Mouse (Mus musculus) layer of hippocampus, postnatal 14 days (tissue): ENCODE results near the gene Gdf3. TPM values are rescaled to one million over a fixed set of nuclear protein-coding genes. Genes with fewer than 3 reads are reported as not detected.
"Not testable (repeated sequence)": the region's sequence is repeated elsewhere in the genome, so short reads cannot be mapped to it uniquely, and the experiment has no call there.

ENCODE experiments used
- DNase-seq, 2 experiments: peaks; one replicate each; pipeline ENCODE4 v3.0.0; 2021 to 2022; ENCODE audit warnings: low spot score in 2 of 2, mixed read lengths in 1 of 2
- total RNA-seq, 2 experiments: library from RNA; stranded (reverse); gene quantifications; 2 replicates each; pipeline ENCODE4 v1.2.3; 2021

Gene Gdf3
- total RNA-seq, 2 experiments from 2014 or later, result not detected

DNA sequence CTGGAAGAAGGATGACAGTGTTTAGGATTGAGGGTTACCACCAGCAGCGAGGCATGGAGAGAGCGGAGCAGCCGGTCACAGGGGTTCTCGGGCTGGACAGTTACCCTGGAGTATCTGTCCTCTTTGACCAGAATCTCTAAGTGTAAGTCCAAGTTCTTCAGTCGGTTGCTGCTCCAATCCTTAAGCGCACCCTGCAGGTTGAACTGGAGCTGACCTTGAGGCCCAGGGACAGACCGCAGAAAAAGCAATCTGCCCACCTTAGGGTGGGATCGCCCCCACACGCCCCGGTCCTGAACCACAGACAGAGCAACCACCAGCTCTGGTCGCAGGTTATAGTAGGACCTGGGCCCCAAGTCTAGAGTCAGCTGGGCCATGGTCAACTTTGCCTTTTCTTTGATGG is 3.2 kb downstream of the Gdf3 start:
- no peak for DNase-seq

DNA sequence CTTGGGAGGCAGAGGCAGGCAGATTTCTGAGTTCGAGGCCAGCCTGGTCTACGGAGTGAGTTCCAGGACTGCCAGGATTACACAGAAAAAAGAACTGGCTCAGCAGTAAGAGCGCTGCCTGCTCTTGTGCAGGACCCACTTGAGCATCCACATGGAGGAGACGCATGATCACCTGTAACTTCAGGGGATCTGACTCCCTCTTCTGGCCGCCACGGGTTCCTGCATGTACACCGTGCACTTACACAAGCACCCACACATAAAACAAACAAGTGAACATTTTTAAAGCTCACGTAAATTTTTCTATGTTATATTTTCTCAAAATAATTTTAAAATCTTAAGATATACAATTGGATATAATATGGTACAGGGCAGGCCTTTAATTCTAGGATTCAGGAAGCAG is 4.4 kb downstream of the Gdf3 start:
- DNase-seq, result no peak

- no peak for DNase-seq
Measured at GRCm38 (mm10) chr6:122604260-122604659, 5.6 kb downstream of the Gdf3 start.

DNA sequence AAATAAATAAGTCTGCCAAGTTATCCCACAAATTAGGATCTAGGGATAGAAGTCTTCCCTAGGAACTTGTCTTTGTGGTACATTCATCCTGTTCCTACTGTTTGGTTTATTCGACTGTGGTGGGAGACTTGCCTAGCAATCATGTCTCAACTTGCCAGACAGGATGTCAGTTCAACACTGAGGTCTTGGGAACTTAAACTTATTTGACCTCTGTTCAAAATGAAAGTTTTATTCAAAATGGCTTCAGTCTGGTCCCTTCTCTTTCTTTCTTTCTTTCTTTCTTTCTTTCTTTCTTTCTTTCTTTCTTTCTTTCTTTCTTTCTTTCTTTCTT is 6.9 kb downstream of the Gdf3 start:
- DNase-seq, result no peak

GRCm38 (mm10) chr6:122602242-122602991 is 7.5 kb downstream of the Gdf3 start, which contains the start of gene Apobec1:
Gene Apobec1, minus strand, starts transcription at chr6:122602444.
- peak; percentile 29 to 53 for DNase-seq

DNA sequence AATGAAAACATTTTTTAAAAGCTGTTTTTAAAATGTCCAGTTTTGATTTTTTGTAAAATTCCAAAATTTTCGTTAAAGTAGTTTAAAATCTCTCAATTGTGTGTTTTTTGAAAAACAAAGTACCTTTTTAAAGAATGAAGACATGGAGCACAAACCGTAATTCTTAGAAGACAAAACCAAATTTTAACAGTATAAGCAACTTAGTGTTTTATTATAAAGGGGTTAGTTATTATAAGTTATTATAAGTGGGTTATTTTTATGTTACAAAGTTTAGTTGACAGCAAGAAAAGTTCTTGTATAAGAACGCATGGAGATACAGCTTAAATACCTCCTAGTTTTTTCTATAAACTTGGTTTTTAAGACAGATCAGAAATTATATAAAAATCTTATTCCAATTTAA is 8.3 kb downstream of the Gdf3 start:
- no peak for DNase-seq

GRCm38 (mm10) chr6:122601031-122601430 is 8.9 kb downstream of the Gdf3 start:
- DNase-seq, result no peak

GRCm38 (mm10) chr6:122600066-122600646 is 9.7 kb downstream of the Gdf3 start:
- DNase-seq, result no peak

DNA sequence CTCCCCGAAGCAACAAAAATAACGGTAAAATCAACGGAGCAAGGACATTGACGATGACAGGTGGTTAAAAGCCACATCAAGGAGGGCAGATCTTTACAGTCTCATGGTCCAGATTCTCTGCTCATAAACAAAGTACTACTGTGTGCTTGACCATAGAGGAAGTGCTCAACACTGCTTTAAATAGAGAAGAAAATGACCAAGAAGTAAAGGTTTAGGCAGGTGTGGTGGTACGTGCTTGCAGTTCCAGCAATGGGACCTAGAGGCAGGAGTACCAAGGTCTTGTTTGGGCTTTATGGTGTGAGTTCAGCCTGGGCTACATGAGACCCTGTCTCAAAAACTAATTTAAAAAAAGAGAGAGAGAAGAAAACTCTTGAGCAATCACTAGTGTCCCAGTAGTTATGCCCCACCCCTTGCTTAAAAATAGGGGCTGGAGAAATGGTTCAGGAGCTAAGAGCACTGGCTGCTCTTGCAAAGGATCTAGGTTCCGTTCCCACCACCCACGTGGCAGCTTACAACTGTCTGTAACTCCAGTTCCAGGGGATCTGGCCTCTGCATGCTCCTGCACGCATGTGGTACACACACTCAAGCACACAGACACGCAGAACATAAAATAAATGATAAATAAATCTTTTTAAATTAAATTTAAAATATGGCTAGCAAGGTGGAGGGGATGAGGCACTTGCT is 10.7 kb downstream of the Gdf3 start:
- DNase-seq, result no peak

GRCm38 (mm10) chr6:122598436-122598835 is 11.5 kb downstream of the Gdf3 start:
- no peak for DNase-seq

DNA sequence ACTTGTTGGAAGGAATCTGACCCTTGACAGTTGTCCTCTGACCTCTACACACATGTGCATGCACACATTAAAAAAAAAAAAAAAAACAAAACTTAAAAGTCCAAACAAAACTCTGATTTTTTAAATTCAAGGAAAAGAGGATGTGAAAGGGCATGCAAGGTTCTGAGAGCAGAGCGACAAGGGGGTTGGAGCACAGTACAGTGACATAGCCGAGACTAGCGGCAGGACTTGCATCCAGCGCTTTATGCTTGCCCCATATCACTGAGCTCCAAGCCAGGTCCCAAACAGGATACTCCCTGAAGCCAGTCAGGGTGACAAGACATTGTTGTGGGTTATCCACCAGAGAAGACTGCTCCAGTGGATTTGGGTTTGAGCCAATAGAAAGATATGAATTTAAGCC is 11.9 kb downstream of the Gdf3 start:
- DNase-seq, result no peak

- no peak for DNase-seq
Measured at GRCm38 (mm10) chr6:122596608-122597007, 13.3 kb downstream of the Gdf3 start.

DNA sequence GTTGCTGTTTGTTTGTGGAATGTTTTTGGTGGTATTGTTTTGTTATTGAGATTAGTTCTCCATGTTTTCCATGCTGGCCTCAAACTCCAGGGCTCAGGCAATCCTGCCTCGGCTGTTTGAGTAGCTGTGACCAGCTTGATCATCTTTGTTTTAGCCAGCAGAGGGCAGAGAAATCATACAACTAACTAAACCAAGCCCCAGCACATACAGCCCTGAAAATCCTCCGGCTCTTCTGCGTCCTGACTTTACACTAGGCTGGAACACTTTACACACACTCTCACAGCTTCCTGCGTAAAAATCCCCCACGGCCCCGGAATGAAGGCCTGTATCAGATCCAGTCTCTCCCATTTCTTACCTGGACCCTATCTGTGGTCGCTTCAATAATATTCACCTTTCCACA is 14.2 kb downstream of the Gdf3 start:
- peak in 1 of 2 experiments; percentile 35 for DNase-seq

DNA sequence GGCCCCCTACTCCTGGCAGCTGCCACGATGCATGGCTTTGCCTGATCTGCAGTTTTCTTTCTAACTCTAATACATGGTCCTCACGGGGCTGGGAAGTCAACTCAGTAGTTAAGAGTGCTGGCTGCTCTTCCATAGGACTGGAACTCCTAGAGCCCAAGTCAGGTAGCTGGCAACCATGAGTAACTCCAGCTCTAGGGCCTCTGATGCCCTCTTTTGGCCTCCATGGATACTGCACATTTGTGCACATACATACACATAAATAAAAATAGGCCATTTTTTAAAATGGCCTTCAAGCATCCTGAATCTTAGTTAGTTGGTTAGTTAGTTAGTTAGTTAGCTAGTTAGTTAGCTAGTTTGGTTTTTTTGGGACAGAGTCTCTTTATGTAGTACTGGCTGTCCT is 17.0 kb downstream of the Gdf3 start:
- DNase-seq, result no peak

DNA sequence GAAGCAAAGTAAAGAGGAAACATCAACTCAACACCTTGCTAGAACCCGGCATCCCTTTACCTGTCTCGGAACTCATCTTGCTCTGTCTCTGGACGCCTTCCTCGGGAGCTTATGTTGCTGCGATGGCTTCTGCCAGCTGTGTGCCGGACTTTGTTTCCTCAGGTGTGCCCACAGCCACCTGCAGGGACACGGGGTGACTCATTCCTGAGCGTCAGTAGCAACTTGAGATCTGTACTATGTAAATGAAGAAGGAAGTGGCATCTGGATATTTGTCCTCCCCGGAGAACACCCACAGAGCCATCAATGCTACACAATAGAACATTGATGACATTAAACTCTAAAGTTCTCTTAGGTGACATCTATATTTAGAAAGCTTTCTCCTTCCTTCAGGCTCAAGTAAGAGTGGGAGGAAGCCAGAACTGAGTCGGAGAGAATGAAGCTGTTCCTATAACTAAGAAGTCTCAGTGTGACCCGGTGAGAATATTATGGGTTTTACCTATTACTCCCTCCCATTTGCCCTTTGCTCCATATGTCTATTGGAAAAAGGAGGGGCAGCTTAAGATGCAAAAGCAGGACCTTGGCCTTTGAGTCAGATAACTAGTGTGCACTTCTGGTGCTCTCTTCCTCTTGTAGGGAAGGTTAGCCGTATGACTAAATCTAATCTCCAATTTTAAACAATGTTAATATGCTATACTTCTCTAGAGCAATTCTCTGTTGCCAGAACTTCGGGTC is 18.7 kb downstream of the Gdf3 start:
- DNase-seq, result no peak

GRCm38 (mm10) chr6:122579086-122579485 is 30.8 kb downstream of the Gdf3 start:
- DNase-seq, result no peak

GRCm38 (mm10) chr6:122577030-122577429 is 32.9 kb downstream of the Gdf3 start:
- no peak for DNase-seq

DNA sequence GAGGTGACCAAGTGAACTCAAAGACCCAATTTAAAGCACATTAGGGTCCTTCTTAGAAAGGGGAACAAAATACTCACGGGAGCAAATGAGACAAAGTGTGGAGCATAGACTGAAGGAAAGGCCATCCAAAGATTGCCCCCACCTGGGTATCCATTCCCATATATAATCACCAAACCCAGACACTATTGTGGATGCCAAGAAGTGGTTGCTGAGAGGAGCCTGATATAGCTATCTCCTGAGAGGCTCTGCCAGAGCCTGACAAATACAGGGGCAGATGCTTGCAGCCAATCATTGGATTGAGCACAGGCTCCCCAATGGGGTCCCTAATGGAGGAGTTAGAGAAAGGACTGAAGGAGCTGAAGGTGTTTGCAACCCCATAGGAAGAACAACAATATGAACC is 34.9 kb downstream of the Gdf3 start:
- not testable (repeated sequence) for DNase-seq

DNA sequence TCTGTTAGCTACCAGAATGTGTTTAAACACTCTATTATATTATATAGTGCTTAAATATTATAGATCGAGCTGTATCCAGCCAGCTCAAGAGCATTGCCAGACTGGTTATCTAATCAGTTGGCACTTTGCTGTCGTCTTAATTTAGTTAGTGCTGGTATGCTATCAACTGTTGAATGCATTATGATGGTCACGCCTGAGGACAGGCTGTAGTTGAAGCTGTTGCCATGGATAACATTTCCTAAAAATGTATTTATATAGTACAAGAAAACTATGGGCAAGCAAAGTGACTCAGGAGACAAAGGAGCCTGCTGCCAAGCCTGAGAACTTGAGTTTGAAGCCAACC is 38.3 kb downstream of the Gdf3 start:
- DNase-seq, result no peak

- DNase-seq, result no peak
Measured at GRCm38 (mm10) chr6:122570695-122571616, 38.9 kb downstream of the Gdf3 start.

DNA sequence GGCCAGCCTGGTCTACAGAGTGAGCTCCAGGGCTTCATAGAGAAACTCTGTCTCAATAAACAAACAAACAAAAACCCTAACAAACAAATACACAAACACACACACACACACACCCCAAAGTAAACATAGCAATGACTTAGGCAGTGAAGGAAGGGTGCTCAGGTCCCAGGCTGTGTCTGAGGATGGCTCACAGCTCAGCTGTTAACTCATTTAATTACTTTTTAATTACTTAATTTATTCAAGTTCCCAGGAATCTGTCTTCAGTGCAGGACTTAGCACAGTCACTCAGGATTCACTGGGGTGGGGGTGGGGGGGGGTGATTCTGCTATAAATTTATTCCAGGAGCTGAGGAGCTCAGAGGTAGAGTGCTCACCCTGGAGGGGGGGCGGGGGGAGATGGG is 40.1 kb downstream of the Gdf3 start:
- DNase-seq, result no peak
